Mouse (Mus musculus) cerebellum, adult 18-20 months (tissue): ENCODE measurements around the gene Slc11a2.
"Not testable (repeated sequence)": the region's sequence is repeated elsewhere in the genome, so short reads cannot be mapped to it uniquely, and the experiment has no call there.

Experiments
- DNase-seq, 2 experiments: peaks; one replicate each; pipeline ENCODE4 v3.0.0; 2021

Gene Slc11a2

DNA sequence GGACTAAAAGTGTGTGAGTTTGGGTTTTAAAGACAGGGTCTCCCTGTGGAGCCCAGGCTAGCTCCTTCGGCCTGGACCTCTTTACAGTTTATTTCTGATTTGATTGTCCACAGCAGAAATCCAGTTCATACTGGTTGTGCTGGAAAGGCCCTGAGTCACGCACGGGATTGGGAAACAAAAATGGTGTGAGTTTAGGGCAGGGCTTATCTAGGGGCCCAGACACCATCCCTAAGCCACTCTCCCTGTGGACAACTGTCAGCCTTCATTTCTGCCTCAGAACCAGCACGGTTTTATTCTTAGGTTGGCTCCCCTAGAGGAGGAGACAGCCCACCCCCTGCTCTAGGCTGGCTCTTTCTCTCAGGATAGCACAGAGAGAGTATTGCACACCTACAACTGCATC, 8.4 kb upstream of the Slc11a2 start:
- DNase-seq: no peak

DNA sequence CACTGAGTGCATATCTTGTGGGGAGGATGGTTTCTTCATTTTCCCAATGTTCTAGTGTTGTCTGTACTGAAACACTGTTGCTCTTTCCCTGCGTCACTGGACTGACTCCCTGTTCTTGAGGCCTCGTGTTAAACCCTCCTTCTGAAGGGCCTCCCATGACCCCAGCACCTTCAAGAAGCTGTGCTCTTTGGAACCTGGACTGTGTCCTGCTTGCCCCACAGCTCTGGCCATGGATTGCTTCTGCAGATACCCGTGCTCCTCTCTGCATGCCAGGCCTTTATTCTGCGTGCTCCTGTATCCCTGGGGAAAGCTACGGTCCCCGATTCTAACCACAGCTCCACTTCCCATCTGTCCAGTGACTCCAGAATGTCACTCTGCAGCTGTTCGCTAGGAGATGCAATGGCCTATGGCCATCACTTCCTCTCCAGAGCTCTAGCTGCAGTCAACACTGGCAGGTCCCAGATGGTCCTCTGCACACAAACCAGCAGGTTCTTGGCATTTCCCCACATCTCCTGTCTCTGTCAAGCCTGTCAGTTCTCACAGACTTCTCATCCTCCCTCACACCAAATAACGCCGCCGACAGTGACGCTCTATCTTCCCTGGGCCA, 5.2 kb upstream of the Slc11a2 start:
- peak; percentile 41 to 58 for DNase-seq

DNA sequence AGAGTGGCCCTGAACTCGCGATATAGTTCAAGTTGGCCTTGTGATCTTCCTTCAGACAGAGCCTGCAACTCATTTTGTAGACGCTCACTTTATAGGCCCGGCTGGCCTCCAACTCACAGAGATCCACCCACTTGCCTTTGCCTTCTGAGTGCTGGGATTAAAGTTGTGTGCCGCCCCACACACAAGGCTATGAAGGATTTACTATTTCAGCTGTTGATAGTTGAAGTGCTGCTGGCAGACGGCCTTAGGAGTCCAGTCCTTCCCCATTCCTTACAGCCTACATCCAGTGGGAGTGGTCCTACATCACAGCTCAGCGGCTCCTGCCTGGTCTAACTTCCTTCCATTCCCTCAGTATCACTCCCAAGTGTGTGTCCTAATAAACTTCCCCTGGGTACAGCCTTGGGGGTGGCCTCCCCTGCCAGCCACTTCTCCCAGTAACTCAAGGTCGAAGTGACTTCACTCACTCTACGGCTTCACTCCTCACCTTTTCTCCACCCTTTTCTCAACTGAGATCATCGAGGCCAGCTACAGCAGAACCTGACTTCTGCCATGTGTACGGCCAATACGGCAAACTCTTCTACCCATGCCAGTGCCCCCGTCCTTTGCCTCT, 3.5 kb upstream of the Slc11a2 start:
- no peak for DNase-seq

DNA sequence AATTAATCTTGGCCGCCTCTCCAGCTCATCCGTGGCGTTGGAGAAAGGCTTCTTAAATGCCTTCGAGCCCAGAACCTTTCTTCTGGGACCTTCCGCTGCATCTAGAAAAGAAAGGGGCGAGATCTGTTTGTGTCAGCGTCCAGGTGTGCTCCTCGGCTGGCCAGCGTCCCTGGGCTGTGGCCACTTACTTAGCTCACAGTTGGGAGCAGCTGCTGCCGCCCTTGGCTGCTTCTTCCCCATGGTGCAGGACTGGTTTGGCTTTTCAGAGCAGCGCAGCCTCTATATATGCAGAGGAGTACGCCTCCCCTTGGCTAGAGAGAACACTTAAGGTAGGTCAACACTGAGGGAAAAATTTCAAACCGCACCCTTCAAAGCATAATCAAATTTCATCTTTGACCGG, 956 bp downstream of the Slc11a2 start:
- no peak for DNase-seq

DNA sequence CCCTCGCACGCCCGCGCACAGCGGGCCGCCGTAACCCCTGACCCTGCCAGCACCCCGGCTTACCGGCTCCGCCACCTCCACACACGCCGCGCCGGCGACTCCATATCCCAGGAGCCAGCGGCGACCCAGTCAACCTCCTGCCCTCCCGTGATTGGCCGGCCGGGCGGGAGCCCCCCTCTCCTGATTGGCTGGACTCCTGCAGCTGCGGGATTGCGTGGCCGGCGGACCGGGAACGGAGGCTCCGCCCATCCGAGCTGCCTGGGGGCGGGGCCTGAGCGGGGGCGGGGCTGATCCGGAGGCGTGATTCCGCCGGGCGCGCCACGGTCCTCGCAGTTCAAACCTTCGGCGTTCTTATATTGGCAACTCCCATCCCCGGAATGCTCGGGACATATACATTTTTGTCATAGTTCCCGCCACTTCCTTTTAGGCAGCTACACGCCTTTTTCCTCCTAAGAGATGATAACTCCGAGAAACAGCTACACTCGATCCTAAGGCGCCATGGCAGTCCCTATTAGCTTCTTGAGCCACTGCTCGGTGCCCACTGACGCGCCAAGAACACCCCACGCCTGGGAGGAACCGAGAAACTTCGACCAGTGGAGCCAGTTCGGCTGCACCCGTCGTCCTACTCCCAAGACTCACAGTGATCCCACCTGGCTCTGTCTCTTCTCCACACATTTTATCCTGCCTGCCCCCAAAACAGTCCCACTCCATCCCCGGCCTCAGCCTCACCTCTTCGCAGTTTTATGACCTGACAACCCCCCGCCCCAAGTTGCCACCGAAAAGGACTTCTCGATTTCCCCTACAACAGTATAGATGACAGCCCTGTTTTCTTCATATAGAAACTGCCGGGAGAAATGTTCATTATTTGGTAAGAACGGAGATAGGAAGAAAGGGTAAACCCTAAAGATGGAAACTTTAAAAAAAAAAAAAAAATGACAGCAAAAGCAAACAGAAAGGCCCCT, 1.7 kb downstream of the Slc11a2 start:
- DNase-seq: peak; percentile 97 to 99

DNA sequence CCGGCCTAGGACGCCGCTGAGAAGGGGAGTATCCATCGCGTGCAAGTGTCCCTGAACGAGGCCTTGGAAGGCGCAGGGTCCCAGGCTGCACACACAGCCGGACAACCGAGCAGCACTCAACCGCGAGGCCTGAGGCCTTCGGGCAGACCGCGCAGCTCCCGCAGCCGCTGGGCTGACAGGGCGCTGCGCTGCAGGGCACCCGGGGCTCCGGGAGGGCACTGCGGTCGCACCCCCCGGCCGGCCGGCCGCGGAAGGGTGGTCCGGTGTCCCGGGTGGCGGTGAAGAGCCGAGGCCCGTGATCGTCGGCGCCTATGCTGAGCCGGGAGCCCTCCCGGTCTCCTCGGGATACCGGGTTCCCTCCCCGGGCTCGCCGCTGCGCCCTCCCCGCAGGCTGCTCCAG, 2.4 kb downstream of the Slc11a2 start:
- peak in 1 of 2 experiments; percentile 29 for DNase-seq

DNA sequence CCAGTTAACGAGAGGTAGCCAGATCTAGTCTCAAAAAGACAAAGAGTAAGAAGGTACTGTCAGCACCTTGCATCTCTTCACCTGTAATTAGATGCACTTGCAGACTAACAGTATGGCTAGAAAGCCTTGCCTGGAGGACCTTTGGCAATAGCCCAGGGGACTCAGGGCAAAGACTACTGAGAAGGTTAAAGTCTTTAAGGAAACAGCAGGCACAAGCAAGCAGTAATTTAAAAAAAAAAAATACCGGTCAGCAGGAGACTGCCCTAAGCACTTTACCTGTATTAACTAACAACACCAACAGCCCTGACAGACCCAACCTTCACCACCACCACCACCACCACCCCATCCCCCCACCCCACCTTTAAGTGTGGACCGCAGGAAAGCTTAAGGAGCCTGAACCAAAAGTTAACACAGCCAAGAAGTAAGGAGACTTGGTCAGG, 3.1 kb downstream of the Slc11a2 start, which contains the start of gene Gm5475:
Gene Gm5475, plus strand, starts transcription at position 390 of the 440 bp plus-strand sequence.
- not testable (repeated sequence) for DNase-seq

DNA sequence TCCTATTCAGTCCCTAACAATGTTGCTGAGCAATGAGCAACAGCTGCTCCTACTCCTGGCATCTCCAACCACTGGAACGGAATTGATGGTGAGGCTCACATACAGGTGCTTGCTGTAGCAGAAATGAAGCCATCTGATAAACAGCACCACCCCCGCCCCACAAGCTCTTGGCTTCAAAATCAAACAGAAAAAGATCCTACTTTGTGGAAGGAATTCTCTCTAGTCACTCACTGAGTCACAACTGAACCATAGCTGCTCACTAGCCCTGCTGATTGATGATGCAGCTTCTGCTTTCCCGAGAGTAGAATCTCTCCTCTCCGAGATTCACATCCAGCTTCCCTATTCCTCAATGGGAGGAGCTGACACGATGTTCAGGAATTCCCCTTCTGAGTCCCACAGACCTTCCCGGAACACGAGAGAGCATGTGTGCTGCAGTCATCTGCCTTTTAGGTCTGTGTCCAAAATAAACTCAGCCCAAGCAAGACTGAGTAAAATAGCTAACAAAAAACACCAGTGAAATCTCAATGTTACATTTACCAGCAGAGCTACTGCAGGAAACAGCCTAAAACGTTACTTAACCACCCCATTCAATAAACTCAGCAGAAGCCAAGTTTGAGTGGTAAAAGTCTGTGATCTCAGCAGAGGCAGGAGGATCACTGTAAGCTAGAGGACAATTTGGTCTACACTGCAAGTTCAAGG, 3.7 kb downstream of the Slc11a2 start:
- no peak for DNase-seq

DNA sequence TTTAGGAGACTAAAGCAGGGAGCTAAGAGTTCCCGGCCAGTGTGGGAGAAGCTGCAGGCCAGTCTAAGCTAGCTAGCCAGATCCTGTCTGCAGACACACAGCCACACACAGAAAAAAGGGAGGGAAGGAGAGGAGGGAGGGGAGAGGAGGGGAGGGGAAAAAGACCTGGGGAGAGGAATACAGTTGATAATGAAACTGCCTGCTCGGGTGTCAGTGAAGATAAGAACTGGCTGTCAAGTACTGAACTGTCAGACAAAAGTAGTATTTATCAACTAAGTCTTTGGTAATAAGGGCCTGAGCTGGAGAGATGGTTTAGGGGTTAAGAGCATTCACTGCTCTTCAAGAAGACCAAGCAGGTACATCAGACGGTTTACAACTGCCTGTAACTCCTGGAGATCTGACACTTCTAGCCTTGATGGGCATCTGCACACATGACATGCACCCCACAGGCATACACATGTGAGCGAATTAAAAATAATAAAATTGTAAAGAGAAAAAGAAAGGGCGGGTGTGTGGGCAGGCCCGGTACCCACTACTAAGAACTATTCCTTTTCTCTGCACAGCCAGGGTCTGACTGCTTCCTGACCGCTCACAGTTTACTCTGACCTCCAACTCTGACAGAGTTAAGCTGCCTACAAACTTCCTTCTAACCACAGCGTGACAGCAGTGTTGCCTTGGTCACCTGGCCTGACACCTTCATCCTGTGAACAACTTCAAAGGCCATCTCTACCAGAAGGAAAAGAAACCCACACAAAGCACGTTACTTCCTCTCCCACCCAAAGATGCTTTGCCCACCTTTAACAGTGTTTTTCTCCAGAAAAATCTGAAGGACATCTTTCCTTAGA, 4.7 kb downstream of the Slc11a2 start:
- DNase-seq: no peak

DNA sequence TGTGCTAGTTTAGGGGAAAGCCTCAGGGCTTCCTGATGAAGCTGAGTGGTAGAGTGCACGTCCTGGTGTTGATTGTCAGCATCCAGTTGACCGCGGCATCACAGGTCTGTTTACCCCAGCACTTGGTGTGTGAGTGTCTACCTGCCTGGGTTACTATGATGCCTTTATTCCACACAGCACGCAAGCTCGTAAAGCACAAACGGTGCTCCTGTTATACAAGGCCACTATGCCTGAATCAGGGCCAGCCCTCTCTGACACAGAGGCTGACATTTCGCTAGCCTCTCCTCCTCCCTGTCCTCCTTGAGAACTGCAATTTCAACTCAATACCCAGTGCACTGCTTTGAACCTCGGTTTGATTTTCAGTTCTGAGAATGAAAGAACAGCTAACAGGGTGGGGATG, 5.6 kb downstream of the Slc11a2 start:
- no peak for DNase-seq

DNA sequence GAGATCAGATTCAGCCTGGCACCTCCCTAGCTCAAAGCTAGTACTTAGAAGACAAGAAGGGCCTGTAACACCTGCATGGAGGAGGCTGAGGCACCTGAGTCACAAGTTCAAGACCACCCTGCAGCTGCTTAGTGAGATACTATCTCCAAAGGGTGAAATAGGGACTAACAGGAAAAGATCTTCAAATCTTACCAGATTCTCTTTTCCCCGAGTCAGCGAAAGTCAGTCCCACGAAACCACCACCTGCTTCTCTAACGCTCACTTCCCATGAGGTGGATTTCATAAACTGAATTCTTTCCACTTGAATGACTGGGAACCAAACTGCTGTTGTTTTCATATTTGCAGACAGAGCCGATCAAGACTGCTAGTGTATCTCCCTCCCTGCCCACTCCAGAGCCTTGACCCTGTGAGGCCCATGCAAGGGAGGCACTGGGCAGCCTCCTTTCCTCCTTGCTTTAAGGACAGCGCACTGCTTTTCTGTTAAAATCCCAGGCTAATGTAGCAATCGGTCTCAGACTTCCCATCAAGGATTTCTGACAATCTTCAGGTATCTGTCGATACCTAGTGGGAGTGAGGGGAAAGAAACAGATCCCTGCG, 6.9 kb downstream of the Slc11a2 start:
- no peak for DNase-seq

DNA sequence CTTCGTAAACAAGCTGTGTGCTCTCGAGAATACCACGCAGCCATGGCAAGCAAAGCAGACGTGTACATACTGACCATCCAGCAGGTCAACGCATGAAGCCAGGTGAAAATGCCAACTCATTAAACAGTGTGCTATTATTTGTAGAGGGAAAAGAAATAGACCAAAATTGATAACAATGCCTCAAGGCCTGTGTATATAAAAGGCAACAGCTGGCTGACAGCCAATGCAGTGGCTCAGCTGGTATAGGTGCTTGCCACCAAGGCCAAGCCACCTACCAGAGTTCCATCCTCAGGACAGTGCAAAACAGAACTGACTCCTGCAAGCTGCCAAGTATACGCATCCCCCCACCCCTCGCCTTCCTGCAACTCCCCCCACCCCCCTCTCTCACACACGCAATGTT, 9.2 kb downstream of the Slc11a2 start:
- DNase-seq: peak; percentile 26 to 29

DNA sequence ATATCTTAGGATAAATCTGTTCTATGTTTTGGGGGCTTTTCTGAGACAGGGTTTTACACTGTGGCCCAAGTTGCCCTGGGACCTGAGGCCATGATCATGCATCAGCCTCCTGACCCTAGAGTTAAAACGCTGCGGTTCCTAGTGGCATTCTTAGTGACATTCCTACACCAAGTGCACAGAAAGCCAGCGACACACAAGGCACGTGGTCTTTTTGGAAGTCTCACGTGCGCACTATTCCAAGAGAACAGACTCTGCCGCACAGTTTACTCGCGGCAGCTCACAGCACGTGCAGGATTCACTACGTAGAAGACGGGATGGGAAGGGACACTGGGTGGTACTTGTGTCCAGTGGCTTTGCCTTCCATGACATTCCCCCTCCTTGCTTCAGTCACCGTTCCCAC, 9.9 kb downstream of the Slc11a2 start:
- DNase-seq: no peak

DNA sequence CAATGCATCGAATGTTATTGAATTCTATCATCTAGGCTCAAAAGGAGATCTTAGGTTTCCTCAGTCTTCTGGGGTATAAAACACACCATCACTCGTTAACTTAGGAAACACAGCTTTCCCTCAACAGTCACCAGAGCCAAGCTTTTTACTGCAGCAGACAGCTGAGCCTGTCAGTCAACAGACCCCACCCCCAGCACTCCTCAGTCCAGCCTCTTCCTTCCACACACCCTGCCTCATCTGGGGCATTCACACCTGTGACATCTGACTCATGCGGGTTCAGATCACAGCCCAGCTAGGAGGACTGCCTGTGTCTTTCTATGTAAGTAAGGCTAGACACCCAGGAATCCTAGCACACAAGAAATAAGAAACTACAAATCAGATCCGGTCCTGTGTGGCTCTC, 10.9 kb downstream of the Slc11a2 start:
- no peak for DNase-seq

DNA sequence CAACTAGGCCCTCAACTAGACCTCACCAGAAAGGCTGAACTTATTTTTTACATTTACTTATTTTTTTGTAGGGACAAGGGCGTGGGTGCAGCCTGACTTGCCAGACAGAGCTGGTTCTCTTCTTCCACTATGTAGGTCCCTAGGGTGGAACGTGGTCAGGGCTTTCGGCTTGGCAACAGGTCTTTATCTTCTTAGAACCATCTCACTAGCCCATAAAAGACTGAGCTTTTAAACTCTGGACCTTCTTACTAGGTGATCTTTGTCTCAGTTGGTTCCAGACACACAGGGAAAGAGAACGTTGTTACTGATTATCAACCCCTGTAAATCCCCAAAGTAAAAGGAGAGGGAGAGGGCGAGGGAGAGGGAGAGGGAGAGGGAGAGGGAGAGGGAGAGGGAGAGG, 11.6 kb downstream of the Slc11a2 start:
- no peak for DNase-seq

DNA sequence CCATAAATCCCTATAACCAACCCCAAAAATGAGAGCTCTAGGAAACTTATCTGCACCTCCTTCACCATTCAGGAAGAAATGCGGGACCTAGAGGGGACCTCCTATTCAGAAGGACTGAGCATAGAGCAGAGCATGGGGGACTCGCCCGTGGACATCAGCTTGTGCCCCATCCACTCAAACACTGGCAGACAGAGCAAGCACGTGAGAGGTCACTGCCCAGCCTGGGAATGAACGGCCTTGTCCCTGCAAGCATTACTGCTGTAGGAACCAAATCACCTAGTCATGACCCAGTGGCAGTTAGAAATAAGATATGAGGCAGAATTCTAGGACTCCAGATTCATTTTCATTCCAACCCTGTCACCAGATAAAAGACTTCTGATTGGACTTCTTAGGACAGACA, 13.1 kb downstream of the Slc11a2 start:
- no peak for DNase-seq

DNA sequence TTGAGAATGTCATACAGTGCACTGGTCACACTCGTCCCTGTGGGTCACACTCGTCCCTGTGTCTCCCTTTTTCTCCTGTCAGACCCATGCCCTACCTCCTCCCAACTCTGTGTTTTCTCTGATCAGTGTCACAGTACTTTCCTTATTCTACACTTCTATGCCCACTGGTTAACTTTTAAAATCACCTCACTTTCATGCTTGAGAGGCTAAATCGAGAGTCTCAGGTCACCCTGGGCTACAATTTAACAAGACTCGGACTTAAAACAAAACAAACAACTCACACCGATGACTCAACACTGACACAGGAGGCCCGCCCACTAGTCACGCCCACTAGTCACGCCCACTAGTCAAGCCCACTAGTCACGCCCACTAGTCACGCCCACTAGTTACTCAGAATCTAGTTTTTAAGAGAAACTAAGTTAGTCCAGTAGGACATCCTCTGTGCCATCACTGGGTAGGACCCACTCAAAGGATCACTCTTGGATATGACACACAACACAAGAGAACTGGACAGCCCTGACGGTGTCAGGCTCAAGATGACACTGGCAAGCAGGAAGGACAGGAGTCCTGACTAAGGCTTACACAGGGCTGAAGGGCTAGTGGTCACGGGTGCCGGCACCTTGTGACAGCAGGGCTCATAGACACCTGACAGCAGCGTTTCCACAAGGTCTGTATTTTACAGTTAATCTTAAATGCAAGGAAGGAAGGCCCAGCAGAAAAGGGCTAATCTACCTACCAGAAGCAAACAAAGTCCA, 13.8 kb downstream of the Slc11a2 start:
- DNase-seq: no peak

DNA sequence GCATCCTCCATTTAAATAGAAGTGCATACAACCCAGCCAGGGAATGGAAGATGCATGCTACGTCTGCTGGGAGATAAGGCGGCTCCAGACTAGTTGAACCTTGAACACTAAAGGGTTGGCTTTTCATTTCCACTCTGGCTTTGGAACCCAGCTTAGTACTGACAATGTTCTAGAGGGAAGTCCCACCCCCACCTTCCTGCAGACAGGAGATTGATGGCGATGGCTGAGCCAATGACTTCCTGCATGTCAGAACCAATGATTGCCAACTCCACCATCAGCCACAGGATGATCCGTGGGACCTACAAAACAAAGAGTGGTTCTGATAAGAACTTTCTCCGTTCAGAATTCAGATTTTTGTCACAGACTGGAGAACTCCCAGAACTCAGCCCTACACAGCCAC, 18.8 kb downstream of the Slc11a2 start:
- no peak for DNase-seq

DNA sequence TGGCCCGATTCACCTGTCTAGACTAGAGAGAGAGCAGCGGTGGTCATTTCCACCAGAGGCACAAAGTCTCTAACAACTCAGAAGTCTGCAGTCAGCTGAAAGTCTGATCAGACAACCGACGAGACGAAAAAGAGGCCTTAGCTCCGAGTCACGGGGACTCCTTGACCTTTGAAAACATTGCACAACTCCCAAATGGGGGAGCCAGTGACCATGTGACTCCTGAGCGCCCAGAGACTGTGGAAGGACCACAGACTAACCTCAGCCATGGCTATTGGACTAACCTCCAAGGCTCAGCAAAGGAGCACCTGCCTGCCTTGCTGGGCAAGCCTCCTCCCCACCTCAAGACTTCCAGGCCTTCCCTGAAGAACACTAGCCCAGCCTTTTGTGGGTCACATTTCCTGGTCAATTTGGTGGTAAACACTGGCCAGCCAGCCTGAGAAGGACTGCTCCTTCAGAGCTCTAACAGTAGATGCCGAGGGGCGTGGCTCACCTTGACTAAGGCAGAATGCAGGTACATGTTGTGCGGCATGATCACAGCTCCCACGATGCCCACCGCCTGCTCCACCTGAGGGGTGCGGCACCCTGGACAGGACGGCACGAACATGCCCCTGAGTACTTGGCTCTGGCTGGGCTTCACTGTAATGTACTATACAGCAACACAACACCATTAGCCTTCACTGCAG, 21.4 kb downstream of the Slc11a2 start:
- no peak for DNase-seq

DNA sequence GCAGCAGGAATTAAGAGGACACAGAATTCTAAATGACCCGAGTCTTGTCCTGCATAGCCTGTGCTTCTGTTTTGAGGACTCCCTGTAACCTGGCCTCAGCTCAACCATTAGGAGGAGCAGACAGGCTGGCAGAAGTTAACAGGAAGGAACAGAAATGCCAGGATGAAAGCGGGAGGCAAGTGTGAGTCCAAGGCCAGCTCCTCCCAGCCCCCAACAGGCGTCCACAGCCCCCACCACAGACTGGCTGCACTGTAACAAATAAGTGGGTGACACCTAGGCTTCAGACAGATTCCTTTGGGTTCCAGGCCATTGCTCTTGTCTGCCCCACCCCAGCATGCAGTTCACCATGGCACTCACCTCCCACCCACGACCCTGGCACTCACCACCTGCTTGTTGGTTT, 22.1 kb downstream of the Slc11a2 start:
- no peak for DNase-seq
